Mouse (Mus musculus): ENCODE measurements around the gene Frem1. TPM values are rescaled to one million over a fixed set of nuclear protein-coding genes. Genes with fewer than 3 reads are reported as not detected.

The Frem1 gene
- polyA plus RNA-seq, 1 experiment = 0.37 TPM

- Histone ChIP-seq H3K4me1 (ENCODE audit: control insufficient read depth, insufficient read depth, low read length) (no peaks in the 10 kb centered on the region), H3K4me3 (replicated peaks; ENCODE audit: control insufficient read depth, low read depth, low read length) (no peak within 1 kb of the TSS), H3K27ac (ENCODE audit: control insufficient read depth, insufficient read depth, low read depth, low read length, poor library complexity) (no peak within 1 kb of the TSS)
- WGBS = 80% methylated on average over 19 of the region's 19 CpGs
- no peak for TF ChIP-seq CTCF (IDR thresholded peaks at IDR 0.05; ENCODE audit: control insufficient read depth, insufficient read depth, low read length)
- no peak for TF ChIP-seq POLR2A (IDR thresholded peaks at IDR 0.05; ENCODE audit: borderline replicate concordance, control insufficient read depth, low read depth, low read length)
Measured at GRCm38 (mm10) chr4:82884636-82885534, 167.3 kb downstream of the Frem1 start, which contains the start of gene Cer1. Gene Cer1 (minus strand): TSS chr4:82885148.

- Histone ChIP-seq H3K4me3 (replicated peaks; ENCODE audit: control insufficient read depth, low read depth, low read length) (no peak overlapping the region), H3K4me1 (ENCODE audit: control insufficient read depth, insufficient read depth, low read length) (no peaks in the 10 kb centered on the region), H3K27ac (ENCODE audit: control insufficient read depth, insufficient read depth, low read depth, low read length, poor library complexity) (no peak overlapping the region)
- TF ChIP-seq CTCF (IDR thresholded peaks at IDR 0.05; ENCODE audit: control insufficient read depth, insufficient read depth, low read length) (peak; percentile 16; the same call in 1 of the 2 replicates), POLR2A (IDR thresholded peaks at IDR 0.05; ENCODE audit: borderline replicate concordance, control insufficient read depth, low read depth, low read length) (no peak)
- 78% methylated on average over 9 of the region's 9 CpGs for WGBS
Measured at GRCm38 (mm10) chr4:82882500-82882899, 169.6 kb downstream of the Frem1 start.

GRCm38 (mm10) chr4:82881366-82881765, 170.8 kb downstream of the Frem1 start:
- Histone ChIP-seq H3K27ac (ENCODE audit: control insufficient read depth, insufficient read depth, low read depth, low read length, poor library complexity) (no peak overlapping the region), H3K4me1 (ENCODE audit: control insufficient read depth, insufficient read depth, low read length) (no peaks in the 10 kb centered on the region; the same call in 1 of the 2 replicates), H3K4me3 (replicated peaks; ENCODE audit: control insufficient read depth, low read depth, low read length) (no peak overlapping the region)
- 57% methylated on average over 3 of the region's 3 CpGs for WGBS
- TF ChIP-seq CTCF (IDR thresholded peaks at IDR 0.05; ENCODE audit: control insufficient read depth, insufficient read depth, low read length) (no peak), POLR2A (IDR thresholded peaks at IDR 0.05; ENCODE audit: borderline replicate concordance, control insufficient read depth, low read depth, low read length) (no peak)

- 72% methylated on average over 2 of the region's 2 CpGs for WGBS
- TF ChIP-seq POLR2A (IDR thresholded peaks at IDR 0.05; ENCODE audit: borderline replicate concordance, control insufficient read depth, low read depth, low read length) (no peak), CTCF (IDR thresholded peaks at IDR 0.05; ENCODE audit: control insufficient read depth, insufficient read depth, low read length) (no peak)
Measured at GRCm38 (mm10) chr4:82880243-82880642, 171.9 kb downstream of the Frem1 start.

GRCm38 (mm10) chr4:82879152-82879551, 173.0 kb downstream of the Frem1 start:
- H3K27ac ChIP-seq (ENCODE audit: control insufficient read depth, insufficient read depth, low read depth, low read length, poor library complexity) = no peak overlapping the region
- WGBS = 73% methylated on average over 6 of the region's 6 CpGs
- TF ChIP-seq POLR2A (IDR thresholded peaks at IDR 0.05; ENCODE audit: borderline replicate concordance, control insufficient read depth, low read depth, low read length) = no peak
- no peak for TF ChIP-seq CTCF (IDR thresholded peaks at IDR 0.05; ENCODE audit: control insufficient read depth, insufficient read depth, low read length)

More at GRCm38 (mm10) chr4:82880243-82880642, 171.9 kb downstream of the Frem1 start:
- no peaks in the 10 kb centered on the region; the same call in 1 of the 2 replicates for H3K4me1 ChIP-seq (ENCODE audit: control insufficient read depth, insufficient read depth, low read length)
- no peak overlapping the region for H3K27ac ChIP-seq (ENCODE audit: control insufficient read depth, insufficient read depth, low read depth, low read length, poor library complexity)
- no peak overlapping the region for H3K4me3 ChIP-seq (replicated peaks; ENCODE audit: control insufficient read depth, low read depth, low read length)

GRCm38 (mm10) chr4:82876656-82877055, 175.5 kb downstream of the Frem1 start:
- Histone ChIP-seq H3K4me1 (ENCODE audit: control insufficient read depth, insufficient read depth, low read length) (no peaks in the 10 kb centered on the region; the same call in 1 of the 2 replicates), H3K27ac (ENCODE audit: control insufficient read depth, insufficient read depth, low read depth, low read length, poor library complexity) (no peak overlapping the region), H3K4me3 (replicated peaks; ENCODE audit: control insufficient read depth, low read depth, low read length) (no peak overlapping the region)
- WGBS = 51% methylated on average over 2 of the region's 2 CpGs
- TF ChIP-seq CTCF (IDR thresholded peaks at IDR 0.05; ENCODE audit: control insufficient read depth, insufficient read depth, low read length) (no peak), POLR2A (IDR thresholded peaks at IDR 0.05; ENCODE audit: borderline replicate concordance, control insufficient read depth, low read depth, low read length) (no peak)

More at GRCm38 (mm10) chr4:82879152-82879551, 173.0 kb downstream of the Frem1 start:
- no peaks in the 10 kb centered on the region; the same call in 1 of the 2 replicates for H3K4me1 ChIP-seq (ENCODE audit: control insufficient read depth, insufficient read depth, low read length)
- no peak overlapping the region for H3K4me3 ChIP-seq (replicated peaks; ENCODE audit: control insufficient read depth, low read depth, low read length)

- no peaks in the 10 kb centered on the region; the same call in 1 of the 2 replicates for H3K4me1 ChIP-seq (ENCODE audit: control insufficient read depth, insufficient read depth, low read length)
- TF ChIP-seq POLR2A (IDR thresholded peaks at IDR 0.05; ENCODE audit: borderline replicate concordance, control insufficient read depth, low read depth, low read length) (no peak), CTCF (IDR thresholded peaks at IDR 0.05; ENCODE audit: control insufficient read depth, insufficient read depth, low read length) (no peak)
- no peak overlapping the region for H3K4me3 ChIP-seq (replicated peaks; ENCODE audit: control insufficient read depth, low read depth, low read length)
- WGBS = 79% methylated on average over 4 of the region's 4 CpGs
- no peak overlapping the region for H3K27ac ChIP-seq (ENCODE audit: control insufficient read depth, insufficient read depth, low read depth, low read length, poor library complexity)
Measured at GRCm38 (mm10) chr4:82875532-82875931, 176.6 kb downstream of the Frem1 start.

- TF ChIP-seq POLR2A (IDR thresholded peaks at IDR 0.05; ENCODE audit: borderline replicate concordance, control insufficient read depth, low read depth, low read length) = no peak
- TF ChIP-seq CTCF (IDR thresholded peaks at IDR 0.05; ENCODE audit: control insufficient read depth, insufficient read depth, low read length) = no peak
- Histone ChIP-seq H3K27ac (ENCODE audit: control insufficient read depth, insufficient read depth, low read depth, low read length, poor library complexity) (no peak overlapping the region), H3K4me3 (replicated peaks; ENCODE audit: control insufficient read depth, low read depth, low read length) (no peak overlapping the region), H3K4me1 (ENCODE audit: control insufficient read depth, insufficient read depth, low read length) (no peaks in the 10 kb centered on the region; the same call in 1 of the 2 replicates)
- 66% methylated on average over 4 of the region's 4 CpGs for WGBS
Measured at GRCm38 (mm10) chr4:82874791-82875190, 177.3 kb downstream of the Frem1 start.

Measured in bone marrow, adult 2 months (tissue).